Mouse (Mus musculus): ENCODE data around the gene Hmgn5.

DNA sequence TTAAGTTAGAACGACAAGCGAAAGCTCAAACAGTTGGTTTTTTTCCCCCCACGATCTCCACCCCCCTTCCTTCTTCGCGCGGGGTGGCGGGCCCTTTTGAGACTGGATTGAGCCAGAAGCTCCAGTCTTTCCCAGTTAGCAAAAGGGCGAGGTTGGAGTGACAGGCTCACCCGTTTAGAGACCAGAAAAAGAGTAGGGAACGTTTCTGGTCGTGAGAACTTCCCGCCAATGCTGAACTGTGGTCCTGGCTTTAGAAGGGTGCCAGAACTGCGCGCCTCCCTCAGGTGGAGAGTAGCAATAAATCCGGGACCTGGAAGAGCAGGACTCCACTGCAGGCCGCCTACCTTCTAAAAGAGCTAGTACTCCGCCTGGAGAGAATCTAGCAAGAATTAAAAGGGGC lies 482 bp upstream of the Hmgn5 start:
- TF ChIP-seq CTCF (IDR thresholded peaks at IDR 0.05) (peak; percentile 56), EP300 (IDR thresholded peaks at IDR 0.05) (no peak)

Measured in lung, postnatal 0 days (tissue).